Mouse (Mus musculus): ENCODE results near the gene Tab1. TPM values are rescaled to one million over a fixed set of nuclear protein-coding genes. Genes with fewer than 3 reads are reported as not detected.

Gene Tab1
- polyA plus RNA-seq, 1 experiment from 2014 or later: 31.5 TPM

DNA sequence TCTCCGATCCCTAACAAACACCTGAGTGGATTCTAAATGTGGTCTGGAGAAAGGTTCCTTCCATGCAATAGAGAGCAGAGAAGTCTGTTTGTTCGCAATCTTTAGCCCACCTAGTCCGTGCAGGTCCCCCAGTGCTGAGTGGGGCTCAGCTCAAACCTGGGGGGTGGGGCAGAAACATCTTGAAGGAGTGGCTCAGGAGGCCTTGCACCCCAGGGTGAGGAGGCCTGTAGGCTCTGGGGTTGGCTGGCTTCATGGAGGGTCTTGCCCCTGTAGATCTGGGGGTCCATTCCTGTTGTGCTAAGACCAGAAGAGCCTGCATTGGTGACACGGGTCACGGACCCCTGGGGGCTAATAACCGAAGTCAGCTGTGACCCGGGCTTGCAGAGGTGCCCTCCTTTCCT is 40.9 kb upstream of the Tab1 start:
- Histone ChIP-seq H3K9me3 (ENCODE audit: control insufficient read depth, low read length) (no peaks in the 10 kb centered on the region), H3K9ac (ENCODE audit: low read length) (peak overlapping the region; percentile 32; the same call in 1 of the 2 replicates), H3K4me2 (ENCODE audit: low read depth, low read length) (peak overlapping the region; percentile 80), H3K27ac (ENCODE audit: low read length) (no peak overlapping the region), H3K4me3 (ENCODE audit: low read length) (peak overlapping the region; percentile 64), H3K4me1 (replicated peaks; ENCODE audit: control insufficient read depth, insufficient read depth, low read length) (peaks cover 3% of the 10 kb centered on the region; the same call in 1 of the 2 replicates), H3K36me3 (ENCODE audit: control insufficient read depth, insufficient read depth, low read length) (no peaks in the 10 kb centered on the region), H3K27me3 (ENCODE audit: control insufficient read depth, insufficient read depth, low read depth, low read length) (peaks cover 34% of the 10 kb centered on the region)
- ATAC-seq (ENCODE audit: low read depth): no peak
- WGBS: 31% methylated on average over 7 of the region's 7 CpGs

- Histone ChIP-seq H3K27me3 (ENCODE audit: control insufficient read depth, insufficient read depth, low read depth, low read length) (peaks cover 34% of the 10 kb centered on the region), H3K9ac (ENCODE audit: low read length) (no peak overlapping the region), H3K36me3 (ENCODE audit: control insufficient read depth, insufficient read depth, low read length) (no peaks in the 10 kb centered on the region), H3K4me3 (ENCODE audit: low read length) (no peak overlapping the region), H3K9me3 (ENCODE audit: control insufficient read depth, low read length) (no peaks in the 10 kb centered on the region), H3K4me1 (replicated peaks; ENCODE audit: control insufficient read depth, insufficient read depth, low read length) (peaks cover 3% of the 10 kb centered on the region; the same call in 1 of the 2 replicates), H3K27ac (ENCODE audit: low read length) (no peak overlapping the region), H3K4me2 (ENCODE audit: low read depth, low read length) (no peak overlapping the region)
- 28% methylated on average over 8 of the region's 8 CpGs for WGBS
- ATAC-seq (ENCODE audit: low read depth): no peak
These were observed 40.3 kb upstream of the Tab1 start for GRCm38 (mm10) chr15:80092599-80092998.

GRCm38 (mm10) chr15:80094201-80094600 is 38.7 kb upstream of the Tab1 start:
- Histone ChIP-seq H3K27ac (ENCODE audit: low read length) (no peak overlapping the region), H3K36me3 (ENCODE audit: control insufficient read depth, insufficient read depth, low read length) (no peaks in the 10 kb centered on the region), H3K9ac (ENCODE audit: low read length) (no peak overlapping the region), H3K4me1 (replicated peaks; ENCODE audit: control insufficient read depth, insufficient read depth, low read length) (peaks cover 3% of the 10 kb centered on the region; the same call in 1 of the 2 replicates), H3K4me2 (ENCODE audit: low read depth, low read length) (no peak overlapping the region), H3K9me3 (ENCODE audit: control insufficient read depth, low read length) (no peaks in the 10 kb centered on the region), H3K4me3 (ENCODE audit: low read length) (no peak overlapping the region), H3K27me3 (ENCODE audit: control insufficient read depth, insufficient read depth, low read depth, low read length) (peaks cover 39% of the 10 kb centered on the region)
- WGBS: 91% methylated on average over 13 of the region's 13 CpGs
- ATAC-seq (ENCODE audit: low read depth): no peak

GRCm38 (mm10) chr15:80095596-80095995 is 37.3 kb upstream of the Tab1 start:
- ATAC-seq (ENCODE audit: low read depth): no peak
- H3K4me1 ChIP-seq (replicated peaks; ENCODE audit: control insufficient read depth, insufficient read depth, low read length): peaks cover 3% of the 10 kb centered on the region; the same call in 1 of the 2 replicates
- H3K9ac ChIP-seq (ENCODE audit: low read length): no peak overlapping the region
- H3K9me3 ChIP-seq (ENCODE audit: control insufficient read depth, low read length): no peaks in the 10 kb centered on the region
- no peak overlapping the region for H3K4me2 ChIP-seq (ENCODE audit: low read depth, low read length)
- H3K4me3 ChIP-seq (ENCODE audit: low read length): no peak overlapping the region
- 39% methylated on average over 1 of the region's 1 CpGs for WGBS
- H3K36me3 ChIP-seq (ENCODE audit: control insufficient read depth, insufficient read depth, low read length): no peaks in the 10 kb centered on the region
- peaks cover 28% of the 10 kb centered on the region for H3K27me3 ChIP-seq (ENCODE audit: control insufficient read depth, insufficient read depth, low read depth, low read length)
- no peak overlapping the region for H3K27ac ChIP-seq (ENCODE audit: low read length)

GRCm38 (mm10) chr15:80096406-80096805 is 36.5 kb upstream of the Tab1 start:
- H3K4me2 ChIP-seq (ENCODE audit: low read depth, low read length): no peak overlapping the region
- H3K4me1 ChIP-seq (replicated peaks; ENCODE audit: control insufficient read depth, insufficient read depth, low read length): peaks cover 3% of the 10 kb centered on the region; the same call in 1 of the 2 replicates
- peaks cover 22% of the 10 kb centered on the region for H3K27me3 ChIP-seq (ENCODE audit: control insufficient read depth, insufficient read depth, low read depth, low read length)
- no peak overlapping the region for H3K27ac ChIP-seq (ENCODE audit: low read length)
- no peak overlapping the region for H3K4me3 ChIP-seq (ENCODE audit: low read length)
- H3K9me3 ChIP-seq (ENCODE audit: control insufficient read depth, low read length): no peaks in the 10 kb centered on the region
- WGBS: 71% methylated on average over 10 of the region's 10 CpGs
- ATAC-seq (ENCODE audit: low read depth): no peak
- no peaks in the 10 kb centered on the region for H3K36me3 ChIP-seq (ENCODE audit: control insufficient read depth, insufficient read depth, low read length)
- H3K9ac ChIP-seq (ENCODE audit: low read length): no peak overlapping the region

DNA sequence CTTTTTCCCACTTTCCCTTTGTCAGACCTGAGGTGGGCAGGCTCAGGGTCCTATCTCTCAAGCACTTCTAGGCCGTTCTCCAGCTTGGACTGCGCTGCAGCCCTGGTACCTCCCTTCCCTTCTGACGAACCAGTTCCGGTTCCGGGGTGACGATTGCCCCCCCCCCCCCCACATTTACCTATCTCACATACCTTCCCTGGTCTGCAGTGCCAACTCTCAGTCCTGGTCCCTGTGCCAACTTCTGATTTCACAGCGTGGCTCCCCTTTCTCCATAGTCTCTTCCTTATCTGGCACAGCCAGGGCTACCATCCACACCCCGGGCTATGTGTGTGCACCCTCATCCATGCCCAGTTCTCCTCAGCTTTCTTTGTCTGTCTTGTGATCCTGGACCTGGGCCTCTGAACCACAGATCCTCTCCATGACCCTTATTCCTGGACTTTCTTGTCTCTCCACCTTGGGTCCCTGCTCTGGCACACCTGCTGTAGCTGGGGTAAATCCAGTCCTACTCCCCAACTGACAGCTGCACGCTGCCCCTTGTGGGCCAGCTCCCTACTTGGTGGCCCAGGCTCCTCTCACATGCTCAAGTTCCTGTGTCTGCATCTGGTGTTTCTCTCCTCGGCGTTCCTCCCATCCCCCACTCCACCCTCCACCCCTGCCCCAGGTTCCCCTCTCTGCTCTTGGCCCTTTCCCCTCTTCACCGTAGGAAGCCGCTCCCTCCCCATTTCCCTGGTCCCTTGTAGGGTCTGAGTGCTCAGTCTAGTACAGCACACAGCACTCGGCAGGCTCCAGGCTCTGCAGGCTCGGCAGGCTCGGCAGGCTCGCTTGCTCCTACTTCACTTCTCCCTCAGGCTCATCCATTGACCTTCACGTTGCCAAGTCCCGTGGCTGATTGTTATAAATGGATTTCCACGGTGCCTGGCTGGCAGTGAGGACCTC is 35.7 kb upstream of the Tab1 start:
- Histone ChIP-seq H3K4me3 (ENCODE audit: low read length) (no peak overlapping the region), H3K9ac (ENCODE audit: low read length) (peak overlapping the region; percentile 32; the same call in 1 of the 2 replicates), H3K36me3 (ENCODE audit: control insufficient read depth, insufficient read depth, low read length) (no peaks in the 10 kb centered on the region), H3K9me3 (ENCODE audit: control insufficient read depth, low read length) (no peaks in the 10 kb centered on the region), H3K4me1 (replicated peaks; ENCODE audit: control insufficient read depth, insufficient read depth, low read length) (peaks cover 3% of the 10 kb centered on the region; the same call in 1 of the 2 replicates), H3K27ac (ENCODE audit: low read length) (no peak overlapping the region), H3K4me2 (ENCODE audit: low read depth, low read length) (no peak overlapping the region), H3K27me3 (ENCODE audit: control insufficient read depth, insufficient read depth, low read depth, low read length) (peaks cover 14% of the 10 kb centered on the region)
- 21% methylated on average over 18 of the region's 20 CpGs for WGBS
- peak; percentile 63 for ATAC-seq (ENCODE audit: low read depth)

DNA sequence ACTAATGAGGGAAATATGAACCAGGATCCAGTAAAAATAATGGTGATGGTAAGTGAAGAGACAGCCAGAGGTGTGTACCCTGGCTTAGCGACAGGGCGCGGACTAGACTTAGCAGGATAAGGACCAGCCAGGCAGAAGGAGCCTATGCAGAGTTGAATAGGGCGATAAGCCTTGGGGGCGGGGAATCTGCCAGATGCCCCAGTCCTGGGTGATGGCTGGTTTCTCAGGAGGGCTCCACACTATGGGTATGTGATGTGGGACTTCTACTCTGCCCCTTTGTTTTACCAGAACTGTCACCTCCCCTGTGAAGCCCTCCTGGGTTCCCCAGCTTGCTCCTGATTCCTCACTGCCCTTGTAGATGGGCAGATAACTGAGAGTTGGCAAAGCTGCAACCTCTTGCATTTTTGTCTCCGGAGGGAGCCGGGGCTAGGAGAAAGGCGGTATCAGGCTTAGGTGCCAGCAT is 34.9 kb upstream of the Tab1 start:
- Histone ChIP-seq H3K4me1 (replicated peaks; ENCODE audit: control insufficient read depth, insufficient read depth, low read length) (peaks cover 3% of the 10 kb centered on the region; the same call in 1 of the 2 replicates), H3K4me3 (ENCODE audit: low read length) (no peak overlapping the region), H3K4me2 (ENCODE audit: low read depth, low read length) (no peak overlapping the region), H3K9me3 (ENCODE audit: control insufficient read depth, low read length) (no peaks in the 10 kb centered on the region), H3K9ac (ENCODE audit: low read length) (no peak overlapping the region), H3K27ac (ENCODE audit: low read length) (no peak overlapping the region), H3K36me3 (ENCODE audit: control insufficient read depth, insufficient read depth, low read length) (no peaks in the 10 kb centered on the region), H3K27me3 (ENCODE audit: control insufficient read depth, insufficient read depth, low read depth, low read length) (peaks cover 6% of the 10 kb centered on the region)
- ATAC-seq (ENCODE audit: low read depth): no peak
- 34% methylated on average over 8 of the region's 8 CpGs for WGBS

GRCm38 (mm10) chr15:80098809-80099208 is 34.1 kb upstream of the Tab1 start:
- Histone ChIP-seq H3K9ac (ENCODE audit: low read length) (no peak overlapping the region), H3K27me3 (ENCODE audit: control insufficient read depth, insufficient read depth, low read depth, low read length) (peaks cover 6% of the 10 kb centered on the region; the same call in 1 of the 2 replicates)

GRCm38 (mm10) chr15:80099477-80099876 is 33.5 kb upstream of the Tab1 start:
- no peak for ATAC-seq (ENCODE audit: low read depth)
- H3K4me1 ChIP-seq (replicated peaks; ENCODE audit: control insufficient read depth, insufficient read depth, low read length): peaks cover 3% of the 10 kb centered on the region; the same call in 1 of the 2 replicates
- H3K4me3 ChIP-seq (ENCODE audit: low read length): no peak overlapping the region
- no peaks in the 10 kb centered on the region for H3K9me3 ChIP-seq (ENCODE audit: control insufficient read depth, low read length)
- peaks cover 6% of the 10 kb centered on the region; the same call in 1 of the 2 replicates for H3K27me3 ChIP-seq (ENCODE audit: control insufficient read depth, insufficient read depth, low read depth, low read length)
- H3K9ac ChIP-seq (ENCODE audit: low read length): no peak overlapping the region
- H3K4me2 ChIP-seq (ENCODE audit: low read depth, low read length): no peak overlapping the region
- WGBS: 73% methylated on average over 3 of the region's 3 CpGs
- H3K36me3 ChIP-seq (ENCODE audit: control insufficient read depth, insufficient read depth, low read length): no peaks in the 10 kb centered on the region
- no peak overlapping the region for H3K27ac ChIP-seq (ENCODE audit: low read length)

More at GRCm38 (mm10) chr15:80098809-80099208, 34.1 kb upstream of the Tab1 start:
- 40% methylated on average over 9 of the region's 9 CpGs for WGBS
- H3K27ac ChIP-seq (ENCODE audit: low read length): no peak overlapping the region
- H3K4me2 ChIP-seq (ENCODE audit: low read depth, low read length): no peak overlapping the region
- no peaks in the 10 kb centered on the region for H3K36me3 ChIP-seq (ENCODE audit: control insufficient read depth, insufficient read depth, low read length)
- no peak for ATAC-seq (ENCODE audit: low read depth)
- peaks cover 3% of the 10 kb centered on the region; the same call in 1 of the 2 replicates for H3K4me1 ChIP-seq (replicated peaks; ENCODE audit: control insufficient read depth, insufficient read depth, low read length)
- H3K4me3 ChIP-seq (ENCODE audit: low read length): no peak overlapping the region
- no peaks in the 10 kb centered on the region for H3K9me3 ChIP-seq (ENCODE audit: control insufficient read depth, low read length)

Data from lung, embryonic 16.5 days (tissue).